Mouse (Mus musculus): ENCODE measurements at regions not wholly inside any gene's neighbourhood (a gene's known extent, or its start where the extent isn't known, plus 50 kb on each side); places are given as distances from the start of the nearest gene placed in this dataset.

DNA sequence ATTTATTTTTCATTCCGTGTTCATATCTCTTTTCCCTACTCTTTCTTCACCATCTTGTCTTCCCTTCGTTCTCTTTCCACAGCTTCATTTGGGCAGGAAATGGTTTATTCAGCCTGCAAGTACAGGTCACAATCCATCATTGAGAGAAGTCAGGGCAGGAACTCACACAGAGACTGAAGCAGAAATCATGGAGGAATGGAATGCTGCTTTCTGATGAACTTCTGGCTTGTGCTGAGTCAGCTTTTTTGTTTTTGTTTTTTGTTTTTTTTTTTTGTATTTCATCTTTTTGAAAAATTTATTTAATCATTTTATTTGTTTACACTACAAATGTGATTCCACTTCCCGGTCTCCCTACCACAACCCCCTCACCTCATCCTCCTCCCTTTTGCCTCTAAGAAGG, 51.2 kb upstream of the Suclg2 start:
- no peak for DNase-seq

DNA sequence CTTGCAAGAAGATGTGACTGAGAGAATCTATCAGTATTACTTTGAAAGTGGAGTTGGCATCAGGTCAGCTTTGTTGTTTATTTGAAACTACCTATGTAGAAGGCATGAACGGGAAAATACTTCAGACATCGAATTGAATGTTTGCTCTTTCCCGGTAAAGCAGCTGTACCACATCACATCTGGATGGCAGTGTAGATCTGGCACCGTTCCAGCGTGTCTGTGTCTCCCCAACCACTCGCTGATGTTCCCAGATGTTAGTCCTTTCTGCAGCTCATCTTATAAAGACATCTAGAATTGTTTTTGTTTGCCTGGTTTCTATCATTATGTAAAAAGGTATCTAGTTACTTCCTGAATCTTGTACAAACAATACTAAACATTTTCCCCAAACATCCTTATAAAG, 83.1 kb upstream of the Suclg2 start:
- DNase-seq: no peak

GRCm38 (mm10) chr6:95841502-95841901, 122.9 kb upstream of the Suclg2 start:
- DNase-seq: no peak

GRCm38 (mm10) chr6:95846536-95846935, 127.9 kb upstream of the Suclg2 start:
- no peak for DNase-seq

DNA sequence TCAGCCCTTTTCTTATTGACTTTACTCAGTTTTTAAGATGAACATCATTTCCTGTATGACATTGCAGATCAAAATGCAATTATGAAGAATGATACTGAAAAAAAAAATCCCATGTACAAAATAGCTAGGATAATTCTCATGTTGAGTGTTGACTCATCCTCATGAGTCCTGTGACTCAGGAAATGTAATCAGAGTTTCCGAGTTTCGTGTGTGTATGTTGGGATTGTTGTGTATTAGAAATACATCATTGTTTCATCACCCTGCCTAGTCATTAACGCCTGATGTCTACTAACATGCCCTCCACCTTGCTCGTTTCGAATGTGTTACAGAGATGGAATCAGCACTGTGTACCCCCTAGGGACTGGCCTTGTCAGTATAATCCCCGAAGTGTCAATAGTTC, 156.9 kb upstream of the Suclg2 start:
- no peak for DNase-seq

DNA sequence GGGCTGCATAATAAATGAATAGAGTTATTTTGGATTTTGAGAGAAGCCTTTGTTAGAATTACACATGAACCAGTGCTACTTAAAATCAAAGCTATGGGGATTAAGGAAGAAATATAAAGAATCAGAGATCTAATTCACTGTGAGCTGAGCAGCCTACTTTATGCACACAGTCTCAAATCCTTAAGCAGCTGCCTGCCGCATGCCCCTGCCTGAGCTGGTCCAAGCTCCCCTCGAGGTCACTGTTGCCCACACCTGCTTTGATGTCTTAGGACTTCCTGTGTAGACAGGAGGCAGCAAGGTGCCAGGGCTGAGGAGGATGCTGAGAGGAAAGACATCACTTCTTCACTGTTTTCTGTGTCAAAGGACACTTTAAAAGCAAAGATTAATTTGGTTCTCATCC, 157.7 kb upstream of the Suclg2 start:
- DNase-seq: no peak

DNA sequence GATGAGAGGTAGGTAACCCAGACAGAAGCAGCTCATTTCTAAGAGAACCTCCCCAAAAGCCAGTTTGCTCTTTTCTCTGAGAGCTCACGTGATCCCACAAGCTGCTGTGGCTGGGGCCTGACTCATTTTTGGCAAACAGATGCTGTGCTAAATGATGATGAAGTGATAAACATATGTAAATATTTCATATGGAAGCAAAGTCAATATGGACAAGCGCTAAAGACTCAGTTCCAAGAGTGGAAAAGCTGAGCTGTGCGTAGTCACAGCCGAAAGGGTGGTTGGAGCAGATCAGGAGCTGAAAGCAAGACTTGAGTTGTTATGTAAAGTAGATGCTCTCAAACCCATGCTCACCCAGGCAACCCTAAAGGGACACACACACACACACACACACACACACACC, 168.0 kb upstream of the Suclg2 start:
- DNase-seq: no peak

GRCm38 (mm10) chr6:95902551-95902950, 184.0 kb upstream of the Suclg2 start:
- DNase-seq: no peak

DNA sequence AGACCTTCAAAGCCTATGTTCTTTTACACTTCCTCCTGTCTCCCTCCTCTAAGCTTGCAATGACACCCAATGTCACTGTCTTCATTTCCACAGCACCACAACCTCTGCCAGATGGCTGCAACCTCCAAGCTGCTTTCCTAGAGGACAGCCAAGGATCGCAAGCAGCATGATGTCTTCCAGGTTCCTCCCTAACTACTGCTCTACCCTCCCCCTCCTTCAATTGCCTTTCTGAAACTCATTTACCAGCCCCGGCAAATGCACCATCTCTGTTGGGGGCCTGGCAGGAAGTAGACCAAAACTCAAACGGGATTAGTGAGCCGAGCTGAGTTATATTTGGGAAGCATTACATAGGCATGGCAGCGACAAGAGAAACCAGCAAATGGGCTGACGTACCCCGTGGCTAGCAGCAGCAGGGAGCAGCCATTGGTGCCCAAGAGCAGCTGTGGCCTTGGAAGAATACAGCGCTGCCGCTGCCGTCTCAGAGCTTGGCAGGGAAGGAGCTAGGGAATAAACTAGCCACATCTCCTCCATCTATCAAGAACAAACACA, 185.6 kb upstream of the Suclg2 start:
- peak; percentile 48 for DNase-seq

- DNase-seq: no peak
Measured at GRCm38 (mm10) chr6:95905057-95905456, 186.5 kb upstream of the Suclg2 start.

GRCm38 (mm10) chr6:95921737-95922136, 191.2 kb upstream of the Fam19a1 start:
- no peak for DNase-seq

DNA sequence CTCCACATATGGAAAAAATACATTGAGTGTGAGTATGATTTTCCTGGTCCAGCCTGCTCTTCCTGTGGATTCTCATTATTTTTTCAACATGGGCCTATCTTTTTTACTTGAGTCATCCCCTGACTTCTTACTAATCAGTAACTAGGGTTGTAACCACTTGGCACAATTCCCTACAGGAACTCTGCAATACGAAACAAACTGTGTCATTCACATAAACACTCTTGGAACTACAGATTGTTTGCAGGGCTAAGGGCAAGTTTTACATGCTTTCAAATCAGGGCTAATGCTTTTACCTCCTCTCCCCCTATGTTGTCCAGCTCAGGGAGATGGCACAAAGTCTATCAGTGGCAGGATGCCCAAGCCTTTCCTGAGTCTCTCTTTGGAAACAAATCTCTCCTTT, 178.4 kb upstream of the Fam19a1 start:
- peak; percentile 17 to 21 for DNase-seq

DNA sequence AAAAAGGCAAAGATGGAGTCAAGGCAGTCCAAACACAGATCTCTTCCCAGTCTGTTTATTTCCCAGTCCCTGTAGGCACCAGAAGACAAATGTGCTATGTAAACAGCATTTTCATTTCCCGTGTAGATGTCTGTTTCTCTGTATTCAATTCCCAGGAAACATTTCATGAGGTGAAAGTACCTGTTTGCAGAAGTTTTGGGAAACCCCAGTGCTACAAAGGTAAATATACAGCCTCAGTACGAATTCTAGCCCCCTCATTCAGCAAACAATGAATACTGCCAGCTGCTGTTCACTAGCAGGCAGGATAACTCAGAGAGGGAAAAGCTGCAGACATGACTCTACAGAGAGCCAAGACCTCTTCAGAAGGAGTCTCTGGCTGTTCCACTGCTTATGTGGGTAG, 176.4 kb upstream of the Fam19a1 start:
- DNase-seq: no peak

- no peak for DNase-seq
Measured at GRCm38 (mm10) chr6:95939052-95939451, 173.9 kb upstream of the Fam19a1 start.

DNA sequence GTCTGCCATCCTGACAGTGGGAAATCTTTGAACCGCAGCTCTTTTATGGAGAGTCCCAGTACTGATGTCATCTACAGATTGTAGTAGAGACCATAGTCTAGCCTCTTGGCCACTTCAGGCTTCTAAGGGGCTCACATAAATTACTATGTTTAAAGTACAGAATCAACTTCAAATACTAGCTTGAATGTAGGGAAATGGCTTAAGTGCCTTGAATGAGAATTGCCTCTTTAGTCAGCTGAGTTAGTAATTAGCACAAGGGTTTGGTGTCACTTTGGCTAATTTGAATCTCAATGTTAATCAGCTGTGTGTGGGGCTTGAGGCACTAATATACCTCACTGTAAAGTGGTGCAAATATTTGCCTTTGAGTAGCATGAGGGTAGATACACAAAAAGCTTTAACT, 152.2 kb upstream of the Fam19a1 start:
- DNase-seq: no peak

DNA sequence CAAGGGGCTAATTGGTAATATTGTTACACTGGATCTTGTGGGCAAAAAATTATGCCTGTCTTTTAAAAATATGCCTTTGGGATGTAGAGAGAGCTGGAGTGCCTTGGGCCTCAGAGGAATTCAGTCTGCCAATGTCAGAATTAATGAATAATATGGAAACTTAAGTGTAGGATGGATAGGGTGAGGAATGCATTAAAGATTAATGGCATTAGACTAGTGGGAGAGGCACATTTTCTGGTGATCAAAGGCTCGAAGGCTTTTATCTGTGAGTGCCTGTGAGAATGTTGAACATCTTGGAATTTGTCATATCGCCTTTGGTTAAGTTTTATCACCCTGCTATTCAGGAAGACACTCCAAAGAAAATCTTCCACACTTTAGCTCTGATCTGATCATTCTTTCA, 146.7 kb upstream of the Fam19a1 start:
- no peak for DNase-seq

GRCm38 (mm10) chr6:95975994-95976393, 137.0 kb upstream of the Fam19a1 start:
- no peak for DNase-seq

DNA sequence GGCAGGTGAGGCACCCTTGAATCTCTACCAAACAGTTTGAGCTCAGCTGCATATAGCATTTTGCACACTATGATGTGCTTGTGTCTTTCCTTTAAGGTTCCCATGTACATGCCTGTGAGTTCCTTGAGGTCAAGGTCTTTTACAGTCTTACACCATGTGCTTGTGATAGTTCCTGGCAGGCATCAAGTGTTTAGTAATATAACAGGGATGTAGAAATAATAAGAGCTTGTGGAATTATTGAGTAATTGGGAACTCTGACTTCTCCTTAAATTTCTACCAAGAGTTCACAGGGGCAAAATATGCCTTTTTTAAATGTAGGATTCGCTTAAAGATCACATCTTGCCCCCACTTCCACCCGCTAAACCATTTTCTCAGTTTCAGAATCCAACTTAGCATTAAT, 115.9 kb upstream of the Fam19a1 start:
- no peak for DNase-seq

GRCm38 (mm10) chr6:95997741-95998140, 115.2 kb upstream of the Fam19a1 start:
- DNase-seq: no peak

- DNase-seq: no peak
Measured at GRCm38 (mm10) chr6:95999441-95999840, 113.5 kb upstream of the Fam19a1 start.

DNA sequence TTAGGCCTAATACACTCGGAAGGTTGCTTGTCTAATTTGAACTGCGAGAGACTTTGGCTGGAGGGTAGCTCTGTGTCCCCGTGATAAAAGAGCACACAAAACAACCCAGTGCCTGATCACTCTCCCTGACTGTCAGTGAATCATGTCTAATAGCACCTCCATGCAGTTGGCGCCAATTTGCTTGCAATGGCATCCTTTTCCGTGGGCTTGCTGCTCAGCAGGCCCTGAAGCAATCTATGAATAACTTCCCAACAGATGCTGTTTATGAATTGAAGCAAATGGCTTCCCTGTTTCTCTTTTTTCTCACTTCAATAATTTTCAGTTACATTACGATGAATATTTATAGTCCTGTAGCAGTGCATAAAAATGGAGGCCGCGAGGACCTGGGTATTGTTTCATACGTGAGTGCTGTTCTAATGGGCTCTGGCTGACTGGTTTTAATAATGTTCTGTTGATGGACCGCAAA, 112.9 kb upstream of the Fam19a1 start:
- no peak for DNase-seq

- DNase-seq: no peak
Measured at GRCm38 (mm10) chr6:96011299-96011698, 101.7 kb upstream of the Fam19a1 start.

GRCm38 (mm10) chr6:96028022-96028704, 84.8 kb upstream of the Fam19a1 start:
- DNase-seq: no peak

DNA sequence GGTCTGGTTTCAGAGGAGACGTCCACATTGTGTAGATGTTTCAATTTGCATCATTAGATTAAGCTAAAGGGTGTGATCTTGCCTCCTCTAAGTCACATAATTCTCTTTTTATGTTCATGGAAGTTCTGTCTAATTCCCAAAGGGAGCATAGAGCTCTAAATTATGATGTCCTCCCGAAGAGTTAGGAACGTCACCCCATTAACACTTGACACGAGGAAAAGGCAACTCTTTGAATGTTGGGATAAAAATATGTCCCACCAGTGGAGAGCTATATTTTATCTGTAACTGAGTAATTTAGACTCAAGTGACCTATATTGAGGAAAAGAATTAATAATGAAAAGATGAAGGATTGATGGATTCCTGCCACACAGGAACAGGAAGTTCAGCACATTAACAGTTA, 69.2 kb upstream of the Fam19a1 start:
- no peak for DNase-seq

DNA sequence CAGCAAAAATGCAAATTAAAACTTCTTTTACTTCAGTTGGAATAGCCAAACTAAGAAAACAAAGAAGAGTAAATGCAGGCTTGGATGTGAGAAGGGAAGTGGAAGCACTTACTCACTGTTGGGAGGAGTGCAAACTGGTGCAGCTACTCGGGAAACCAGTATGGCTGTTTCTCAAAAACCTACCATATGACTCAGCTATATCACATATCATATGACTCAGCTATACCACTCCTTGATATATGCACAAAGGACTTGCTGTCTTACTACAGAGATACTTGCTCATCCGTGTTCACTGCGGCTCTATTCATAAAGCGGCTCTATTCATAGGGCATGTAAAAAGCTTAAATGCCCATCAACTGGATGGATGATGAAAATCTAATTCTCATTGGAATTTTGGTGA, 59.5 kb upstream of the Fam19a1 start:
- DNase-seq: no peak

Data from cerebellum, postnatal 14 days (tissue).